Mouse (Mus musculus) layer of hippocampus, adult 2 months (tissue): ENCODE measurements around the gene Tex45. TPM values are rescaled to one million over a fixed set of nuclear protein-coding genes. Genes with fewer than 3 reads are reported as not detected.

Experiments used
- DNase-seq, 2 experiments: peaks; one replicate each; pipeline ENCODE4 v3.0.0; 2022; ENCODE audit warnings: low spot score in 2 of 2
- H3K27ac ChIP-seq: fragments of 200-600 bp; 2 replicates; pipeline ENCODE4 v1.8.1; 2022
- H3K4me3 ChIP-seq: fragments of 200-600 bp; 2 replicates; pipeline ENCODE4 v1.8.1; 2022; ENCODE audit warnings: mild to moderate bottlenecking
- CTCF ChIP-seq: fragments of 200-600 bp; conservative IDR thresholded peaks from 2 replicates; pipeline ENCODE4 v1.8.1; 2022; ENCODE audit warnings: antibody characterized with exemption, mild to moderate bottlenecking, moderate library complexity
- total RNA-seq, 2 experiments: library from RNA; stranded (reverse); gene quantifications; 2 replicates each; pipeline ENCODE4 v1.2.3; 2021

The Tex45 gene
- total RNA-seq, 2 experiments from 2014 or later, result 0.23 to 0.54 TPM

- peak within 1 kb of the TSS; percentile 50 for H3K4me3 ChIP-seq
- peak within 1 kb of the TSS; percentile 71 for H3K27ac ChIP-seq
- no peak for TF ChIP-seq CTCF
- DNase-seq, result peak; percentile 78 to 84
Measured at GRCm38 (mm10) chr8:3467006-3467885, 3.4 kb upstream of the Tex45 start, which contains the start of gene Pex11g. Gene Pex11g (minus strand): TSS chr8:3467680.

- peak overlapping the region; percentile 50 for H3K4me3 ChIP-seq
- DNase-seq, result no peak
- no peak for TF ChIP-seq CTCF
- H3K27ac ChIP-seq, result peak overlapping the region; percentile 71
Measured at GRCm38 (mm10) chr8:3467886-3468545, 2.6 kb upstream of the Tex45 start.

- no peak for DNase-seq
- peak; percentile 42 for TF ChIP-seq CTCF
- Histone ChIP-seq H3K4me3 (no peak overlapping the region), H3K27ac (no peak overlapping the region)
Measured at GRCm38 (mm10) chr8:3468838-3469237, 1.8 kb upstream of the Tex45 start.

GRCm38 (mm10) chr8:3475715-3476429, 5.2 kb downstream of the Tex45 start:
- Histone ChIP-seq H3K4me3 (peak overlapping the region; percentile 45), H3K27ac (0 out of 2 replicates have a peak overlapping the region, but pooled peaks have one; percentile 14)
- no peak for DNase-seq
- no peak for TF ChIP-seq CTCF

- H3K4me3 ChIP-seq, result no peak overlapping the region
- DNase-seq, result no peak
- no peak for TF ChIP-seq CTCF
- H3K27ac ChIP-seq, result no peak overlapping the region
Measured at GRCm38 (mm10) chr8:3480221-3480785, 9.6 kb downstream of the Tex45 start.

- no peak for DNase-seq
- no peak overlapping the region for H3K4me3 ChIP-seq
- TF ChIP-seq CTCF, result no peak
- no peak overlapping the region for H3K27ac ChIP-seq
Measured at GRCm38 (mm10) chr8:3481605-3482004, 10.9 kb downstream of the Tex45 start.

GRCm38 (mm10) chr8:3482240-3482740, 11.6 kb downstream of the Tex45 start:
- no peak for TF ChIP-seq CTCF
- Histone ChIP-seq H3K27ac (no peak overlapping the region), H3K4me3 (no peak overlapping the region)
- no peak for DNase-seq

GRCm38 (mm10) chr8:3483546-3483945, 12.9 kb downstream of the Tex45 start:
- H3K27ac ChIP-seq, result no peak overlapping the region
- no peak overlapping the region for H3K4me3 ChIP-seq
- DNase-seq, result no peak
- TF ChIP-seq CTCF, result no peak

- no peak for DNase-seq
- Histone ChIP-seq H3K27ac (no peak overlapping the region), H3K4me3 (no peak overlapping the region)
- TF ChIP-seq CTCF, result no peak
Measured at GRCm38 (mm10) chr8:3485192-3485591, 14.5 kb downstream of the Tex45 start.

GRCm38 (mm10) chr8:3492901-3493844, 22.5 kb downstream of the Tex45 start, which contains the start of gene Zfp358:
Gene Zfp358 (plus strand): TSS chr8:3493138.
- DNase-seq, result peak; percentile 63 to 70
- peak within 1 kb of the TSS; percentile 95 for H3K27ac ChIP-seq

GRCm38 (mm10) chr8:3493845-3494208, 23.2 kb downstream of the Tex45 start:
- H3K4me3 ChIP-seq, result peak overlapping the region; percentile 96
- DNase-seq, result no peak
- H3K27ac ChIP-seq, result peak overlapping the region; percentile 95
- no peak for TF ChIP-seq CTCF

More at GRCm38 (mm10) chr8:3492901-3493844, 22.5 kb downstream of the Tex45 start, which contains the start of gene Zfp358:
- peak within 1 kb of the TSS; percentile 96 for H3K4me3 ChIP-seq
- TF ChIP-seq CTCF, result no peak
